Mouse (Mus musculus) ES-E14 (cell line): Measurements from ENCODE around the gene Myl9. TPM values are rescaled to one million over a fixed set of nuclear protein-coding genes. Genes with fewer than 3 reads are reported as not detected.

Experiments used
- DNase-seq: peaks from one replicate; pipeline ENCODE4 v3.0.0-alpha.2; 2013; ENCODE audit warnings: low read depth, low spot score
- H3K27ac ChIP-seq: 2 replicates; pipeline ENCODE4 v1.5.1; 2012; ENCODE audit warnings: low read depth, mild to moderate bottlenecking, low read length, moderate library complexity, mixed read lengths; ENCODE audit not compliant: poor library complexity, insufficient read depth, severe bottlenecking
- H3K36me3 ChIP-seq: 2 replicates; pipeline ENCODE4 v1.6.1; 2012; ENCODE audit warnings: mild to moderate bottlenecking, low read length, moderate library complexity, mixed read lengths; ENCODE audit not compliant: control insufficient read depth, poor library complexity, insufficient read depth, severe bottlenecking
- H3K4me1 ChIP-seq, 2 experiments: fragments of 150-350 bp in 1 of 2; sonication (generic) in 1 of 2; 2 replicates each; pipeline ENCODE4 v1.6.1; 2012; ENCODE audit warnings: low read length in 2 of 2, mild to moderate bottlenecking in 1 of 2, mixed read lengths in 1 of 2; ENCODE audit not compliant: control insufficient read depth in 2 of 2, insufficient read depth in 2 of 2, poor library complexity in 1 of 2
- H3K4me3 ChIP-seq, 2 experiments: fragments of 150-350 bp in 1 of 2; sonication (generic) in 1 of 2; 2 replicates each; pipeline ENCODE4 v1.5.1; 2012; ENCODE audit warnings: low read length in 2 of 2, low read depth in 1 of 2, mild to moderate bottlenecking in 1 of 2, mixed read lengths in 1 of 2; ENCODE audit not compliant: insufficient read depth in 1 of 2, poor library complexity in 1 of 2, severe bottlenecking in 1 of 2
- H3K9ac ChIP-seq: 2 replicates; pipeline ENCODE4 v1.6.1; 2012; ENCODE audit warnings: low read depth, mild to moderate bottlenecking, low read length, mixed read lengths; ENCODE audit not compliant: poor library complexity, insufficient read depth, severe bottlenecking
- H3K9me3 ChIP-seq: fragments of 150-350 bp; sonication (generic); 2 replicates; pipeline ENCODE4 v1.6.1; 2012; ENCODE audit warnings: low read depth, mild to moderate bottlenecking, low read length; ENCODE audit not compliant: control insufficient read depth, insufficient read depth
- CHD2 ChIP-seq: IDR thresholded peaks from 2 replicates; pipeline ENCODE4 v1.6.1; 2014; ENCODE audit warnings: mild to moderate bottlenecking, low read depth, low read length, inconsistent platforms
- HCFC1 ChIP-seq: IDR thresholded peaks from 2 replicates; pipeline ENCODE4 v1.6.1; 2012; ENCODE audit warnings: low read length, inconsistent platforms, borderline replicate concordance; ENCODE audit not compliant: insufficient read depth
- MAFK ChIP-seq: IDR thresholded peaks from 2 replicates; pipeline ENCODE4 v1.6.1; 2014; ENCODE audit warnings: mild to moderate bottlenecking, low read depth, low read length, inconsistent platforms; ENCODE audit not compliant: insufficient read depth
- ZC3H11A ChIP-seq: IDR thresholded peaks from 2 replicates; pipeline ENCODE4 v1.6.1; 2012; ENCODE audit warnings: low read depth, mild to moderate bottlenecking, inconsistent platforms, low read length, borderline replicate concordance
- ZNF384 ChIP-seq: IDR thresholded peaks from 2 replicates; pipeline ENCODE4 v1.6.1; 2012; ENCODE audit warnings: low read depth, low read length, inconsistent platforms
- in situ Hi-C, 2 experiments: fragments of 600-800 bp; cut with MboI; formaldehyde crosslinking; loops; one replicate each; pipeline ENCODE4 v1.15.1; 2025; ENCODE audit warnings: low sequenced_read_pairs in 2 of 2, inconsistent platforms in 1 of 2; ENCODE audit not compliant: unreplicated experiment in 2 of 2
- total RNA-seq: library from RNA; depleted of rRNA; stranded (reverse); fragments of 300-350 nt; gene quantifications from 2 replicates; pipeline ENCODE4 v1.2.3, GENCODE M21; 2012

The Myl9 gene
- total RNA-seq, 1 experiment, result 77.7 TPM

GRCm38 (mm10) chr2:156769274-156769673 is 5.9 kb upstream of the Myl9 start:
- TF ChIP-seq HCFC1 (no peak), ZC3H11A (no peak), CHD2 (no peak), ZNF384 (no peak), MAFK (no peak)
- Histone ChIP-seq H3K27ac (no peak overlapping the region), H3K4me3 (no peak overlapping the region), H3K9ac (no peak overlapping the region), H3K36me3 (no peaks in the 10 kb centered on the region), H3K9me3 (no peaks in the 10 kb centered on the region), H3K4me1 (peaks cover 0 to 5% of the 10 kb centered on the region in 2 experiments; a peak in 3 of 4 replicates)
- in situ Hi-C loops, result no loop called here
- DNase-seq, result no peak

GRCm38 (mm10) chr2:156773470-156773869 is 1.8 kb upstream of the Myl9 start:
- no peak overlapping the region for H3K9ac ChIP-seq
- H3K4me3 ChIP-seq, result no peak overlapping the region
- H3K36me3 ChIP-seq, result no peaks in the 10 kb centered on the region
- in situ Hi-C loops, result no loop called here
- no peak for DNase-seq
- peaks cover 0 to 6% of the 10 kb centered on the region in 2 experiments; a peak in 2 of 4 replicates for H3K4me1 ChIP-seq
- H3K9me3 ChIP-seq, result no peaks in the 10 kb centered on the region
- TF ChIP-seq HCFC1 (no peak), ZC3H11A (no peak), CHD2 (no peak), ZNF384 (no peak), MAFK (no peak)
- H3K27ac ChIP-seq, result no peak overlapping the region

GRCm38 (mm10) chr2:156774035-156774737 is 1.0 kb upstream of the Myl9 start:
- no peak overlapping the region for H3K27ac ChIP-seq
- no peaks in the 10 kb centered on the region for H3K36me3 ChIP-seq
- in situ Hi-C loops, result no loop called here

GRCm38 (mm10) chr2:156775455-156776435 is 525 bp downstream of the Myl9 start:
- Histone ChIP-seq H3K36me3 (no peaks in the 10 kb centered on the region), H3K4me1 (peaks cover 0 to 11% of the 10 kb centered on the region in 2 experiments; a peak in 2 of 4 replicates), H3K4me3 (peak overlapping the region; percentile 15 to 27; a peak in 2 of 4 replicates), H3K9ac (no peak overlapping the region), H3K27ac (no peak overlapping the region), H3K9me3 (no peaks in the 10 kb centered on the region)
- no peak for DNase-seq
- TF ChIP-seq HCFC1, result no peak
- no peak for TF ChIP-seq CHD2
- no peak for TF ChIP-seq ZNF384
- in situ Hi-C loops, result no loop called here

More at GRCm38 (mm10) chr2:156774035-156774737, 1.0 kb upstream of the Myl9 start:
- H3K9ac ChIP-seq, result peak overlapping the region; percentile 12; the same call in 1 of the 2 replicates
- no peak for DNase-seq
- H3K4me1 ChIP-seq, result peaks cover 0 to 6% of the 10 kb centered on the region in 2 experiments; a peak in 2 of 4 replicates
- no peaks in the 10 kb centered on the region for H3K9me3 ChIP-seq
- peak overlapping the region in 1 of 2 experiments; percentile 41; a peak in 2 of 4 replicates for H3K4me3 ChIP-seq
- TF ChIP-seq ZC3H11A, result no peak
- no peak for TF ChIP-seq ZNF384
- TF ChIP-seq HCFC1, result no peak
- TF ChIP-seq CHD2, result no peak
- TF ChIP-seq MAFK, result no peak
